Mouse (Mus musculus) adipocyte (in vitro differentiated cells): ENCODE data around the gene Trim42.

Experiments used
- DNase-seq: peaks from one replicate; pipeline ENCODE4 v3.0.0-alpha.2; 2016; ENCODE audit warnings: low spot score

Gene Trim42

GRCm38 (mm10) chr9:97369591-97369990 is at the start of gene Trim42:
Gene Trim42, minus strand, starts transcription at chr9:97369958.
- DNase-seq: no peak

GRCm38 (mm10) chr9:97414876-97415668 is 45.3 kb upstream of the Trim42 start:
- no peak for DNase-seq

GRCm38 (mm10) chr9:97408142-97408541 is 38.4 kb upstream of the Trim42 start:
- DNase-seq: no peak

- DNase-seq: no peak
These were observed 13.3 kb downstream of the Trim42 start for GRCm38 (mm10) chr9:97356441-97356840.

- DNase-seq: no peak
These were observed 24.9 kb downstream of the Trim42 start for GRCm38 (mm10) chr9:97344767-97345297.

GRCm38 (mm10) chr9:97341772-97342171 is 28.0 kb downstream of the Trim42 start:
- DNase-seq: no peak

GRCm38 (mm10) chr9:97322846-97323245 is 46.9 kb downstream of the Trim42 start:
- peak; percentile 35 for DNase-seq

- no peak for DNase-seq
These were observed 47.6 kb downstream of the Trim42 start for GRCm38 (mm10) chr9:97322120-97322519.

- no peak for DNase-seq
These were observed 54.2 kb downstream of the Trim42 start for GRCm38 (mm10) chr9:97315421-97316055.

GRCm38 (mm10) chr9:97311614-97312013 is 58.1 kb downstream of the Trim42 start:
- DNase-seq: no peak

- no peak for DNase-seq
These were observed 60.2 kb downstream of the Trim42 start for GRCm38 (mm10) chr9:97309509-97310053.

- no peak for DNase-seq
These were observed 61.9 kb downstream of the Trim42 start for GRCm38 (mm10) chr9:97307705-97308485.
